Mouse (Mus musculus) urinary bladder, adult 2 months (tissue): Measurements from ENCODE around the gene Csf2rb2. TPM values are rescaled to one million over a fixed set of nuclear protein-coding genes. Genes with fewer than 3 reads are reported as not detected.
"Not testable (repeated sequence)": the region's sequence is repeated elsewhere in the genome, so short reads cannot be mapped to it uniquely, and the experiment has no call there.

Experiments
- DNase-seq: peaks from one replicate; pipeline ENCODE4 v3.0.0; 2022; ENCODE audit warnings: low spot score
- polyA plus RNA-seq: library from polyadenylated mRNA; depleted of rRNA; stranded (reverse); fragments of >200 nt; gene quantifications from 2 replicates; pipeline ENCODE4 v1.2.3, GENCODE M21; 2012; rRNA removed

Gene Csf2rb2
- polyA plus RNA-seq, result 6.5 and 7.3 TPM in 2 replicates

- DNase-seq, result no peak
Observed at GRCm38 (mm10) chr15:78305341-78305933, at the start of gene Csf2rb2. Gene Csf2rb2 (minus strand): TSS chr15:78305721.

- no peak for DNase-seq
Observed at GRCm38 (mm10) chr15:78354958-78355357, 49.4 kb upstream of the Csf2rb2 start.

GRCm38 (mm10) chr15:78351586-78352165 lies 46.2 kb upstream of the Csf2rb2 start:
- DNase-seq, result no peak

GRCm38 (mm10) chr15:78344567-78344966 lies 39.0 kb upstream of the Csf2rb2 start:
- DNase-seq, result no peak

- DNase-seq, result no peak
Observed at GRCm38 (mm10) chr15:78343683-78344082, 38.2 kb upstream of the Csf2rb2 start.

- not testable (repeated sequence) for DNase-seq
Observed at GRCm38 (mm10) chr15:78340919-78341318, 35.4 kb upstream of the Csf2rb2 start.

GRCm38 (mm10) chr15:78339627-78340423 lies 34.3 kb upstream of the Csf2rb2 start:
- not testable (repeated sequence) for DNase-seq

GRCm38 (mm10) chr15:78334380-78334779 lies 28.9 kb upstream of the Csf2rb2 start:
- no peak for DNase-seq

GRCm38 (mm10) chr15:78332981-78333380 lies 27.5 kb upstream of the Csf2rb2 start:
- no peak for DNase-seq

GRCm38 (mm10) chr15:78331523-78332340 lies 26.2 kb upstream of the Csf2rb2 start:
- no peak for DNase-seq

- DNase-seq, result no peak
Observed at GRCm38 (mm10) chr15:78330706-78331105, 25.2 kb upstream of the Csf2rb2 start.

GRCm38 (mm10) chr15:78329972-78330371 lies 24.5 kb upstream of the Csf2rb2 start:
- not testable (repeated sequence) for DNase-seq

- no peak for DNase-seq
Observed at GRCm38 (mm10) chr15:78328520-78329097, 23.1 kb upstream of the Csf2rb2 start.

GRCm38 (mm10) chr15:78327753-78328341 lies 22.3 kb upstream of the Csf2rb2 start:
- not testable (repeated sequence) for DNase-seq

GRCm38 (mm10) chr15:78326747-78327146 lies 21.2 kb upstream of the Csf2rb2 start:
- no peak for DNase-seq

- no peak for DNase-seq
Observed at GRCm38 (mm10) chr15:78325671-78326339, 20.3 kb upstream of the Csf2rb2 start, which contains the start of gene Csf2rb. Gene Csf2rb (plus strand): TSS chr15:78325752.

- no peak for DNase-seq
Observed at GRCm38 (mm10) chr15:78324294-78324693, 18.8 kb upstream of the Csf2rb2 start.

- DNase-seq, result no peak
Observed at GRCm38 (mm10) chr15:78323366-78323765, 17.8 kb upstream of the Csf2rb2 start.

- no peak for DNase-seq
Observed at GRCm38 (mm10) chr15:78320825-78321496, 15.4 kb upstream of the Csf2rb2 start.
